Mouse (Mus musculus) splenic B cell, adult 2 months (primary cell): ENCODE measurements around the gene Hspb3.

ENCODE experiments used
- DNase-seq: peaks from one replicate; pipeline ENCODE4 v3.0.0-alpha.2; 2011; ENCODE audit warnings: low read depth, low spot score
- H3K27me3 ChIP-seq: 2 replicates; pipeline ENCODE4 v1.6.1; 2012; ENCODE audit warnings: mild to moderate bottlenecking, low read length, moderate library complexity, mixed read lengths; ENCODE audit not compliant: control insufficient read depth, poor library complexity, insufficient read depth, severe bottlenecking
- H3K36me3 ChIP-seq: 2 replicates; pipeline ENCODE4 v1.6.1; 2012; ENCODE audit warnings: mild to moderate bottlenecking, low read length, moderate library complexity, mixed read lengths; ENCODE audit not compliant: control insufficient read depth, poor library complexity, insufficient read depth, severe bottlenecking

The Hspb3 gene

GRCm38 (mm10) chr13:113661826-113662271, 1.6 kb downstream of the Hspb3 start:
- Histone ChIP-seq H3K27me3 (no peaks in the 10 kb centered on the region), H3K36me3 (no peaks in the 10 kb centered on the region)
- DNase-seq, result no peak

GRCm38 (mm10) chr13:113660576-113661310, 2.7 kb downstream of the Hspb3 start:
- H3K36me3 ChIP-seq, result no peaks in the 10 kb centered on the region
- H3K27me3 ChIP-seq, result no peaks in the 10 kb centered on the region
- DNase-seq, result no peak

GRCm38 (mm10) chr13:113657204-113657603, 6.3 kb downstream of the Hspb3 start:
- no peak for DNase-seq
- no peaks in the 10 kb centered on the region for H3K36me3 ChIP-seq
- H3K27me3 ChIP-seq, result no peaks in the 10 kb centered on the region

DNA sequence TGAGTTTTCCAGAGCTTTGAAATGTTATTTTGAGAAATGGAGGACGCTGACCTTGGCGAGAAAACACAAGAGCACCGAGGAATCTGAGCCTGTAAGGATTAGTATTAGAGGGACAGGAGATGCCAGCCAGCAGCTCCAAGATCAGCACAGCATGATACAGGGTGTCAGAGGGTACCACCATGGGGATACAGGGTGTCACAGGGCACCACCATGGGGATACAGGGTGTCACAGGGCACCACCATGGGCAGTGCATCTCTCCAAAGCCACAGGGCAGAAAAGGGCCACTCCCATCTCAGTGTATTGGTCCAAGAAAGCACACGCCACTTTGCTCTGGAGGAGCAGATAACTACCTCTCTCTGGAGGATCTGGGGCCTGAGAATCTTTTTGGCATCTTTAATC, 6.8 kb downstream of the Hspb3 start:
- Histone ChIP-seq H3K27me3 (no peaks in the 10 kb centered on the region), H3K36me3 (no peaks in the 10 kb centered on the region)
- DNase-seq, result no peak

- no peak for DNase-seq
- Histone ChIP-seq H3K36me3 (no peaks in the 10 kb centered on the region), H3K27me3 (no peaks in the 10 kb centered on the region)
These were observed 8.0 kb downstream of the Hspb3 start for GRCm38 (mm10) chr13:113655511-113655910.

- Histone ChIP-seq H3K27me3 (no peaks in the 10 kb centered on the region), H3K36me3 (no peaks in the 10 kb centered on the region)
- DNase-seq, result no peak
These were observed 22.4 kb downstream of the Hspb3 start for GRCm38 (mm10) chr13:113640944-113641597.

GRCm38 (mm10) chr13:113638914-113639313, 24.6 kb downstream of the Hspb3 start:
- H3K27me3 ChIP-seq, result no peaks in the 10 kb centered on the region
- no peaks in the 10 kb centered on the region for H3K36me3 ChIP-seq
- DNase-seq, result peak; percentile 46

- H3K36me3 ChIP-seq, result no peaks in the 10 kb centered on the region
- H3K27me3 ChIP-seq, result no peaks in the 10 kb centered on the region
- peak; percentile 21 for DNase-seq
These were observed 27.7 kb downstream of the Hspb3 start for GRCm38 (mm10) chr13:113635799-113636222.

DNA sequence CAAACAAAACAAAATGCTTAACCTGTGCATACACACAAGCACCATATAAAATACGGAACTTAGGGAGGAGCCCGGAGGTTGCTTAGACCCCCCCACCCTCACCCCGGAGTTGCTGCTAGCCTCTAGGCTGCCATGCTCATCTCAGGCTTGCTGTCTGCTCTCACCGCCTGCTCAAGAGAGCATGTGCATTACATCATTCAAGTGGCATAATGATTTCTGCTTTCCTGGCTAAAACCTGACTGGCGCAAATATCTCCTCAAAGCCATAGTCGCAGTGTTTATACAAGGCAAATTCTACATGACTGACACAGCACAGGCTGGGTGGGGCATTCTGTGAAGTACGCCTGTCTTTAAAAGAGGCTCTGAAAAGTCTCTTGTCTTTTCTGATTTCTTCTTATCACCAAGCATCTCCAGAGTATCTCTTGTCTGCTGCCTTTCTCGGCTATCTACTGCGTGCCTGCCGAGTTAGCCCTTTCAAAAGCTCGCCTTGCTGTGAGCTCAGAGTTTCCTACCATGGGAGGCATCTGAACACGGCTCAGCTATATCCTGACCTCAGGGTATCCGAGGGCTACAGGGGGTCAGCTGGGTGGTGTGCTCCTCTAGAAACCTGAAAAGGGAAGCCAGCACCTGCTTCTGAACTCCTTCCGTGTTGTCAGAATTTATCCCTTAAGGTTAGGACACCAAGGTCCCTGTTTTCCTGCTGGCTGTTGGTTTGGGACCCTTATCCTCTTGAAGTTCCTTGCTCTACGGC, 28.6 kb downstream of the Hspb3 start:
- H3K36me3 ChIP-seq, result no peaks in the 10 kb centered on the region
- no peaks in the 10 kb centered on the region for H3K27me3 ChIP-seq
- no peak for DNase-seq

DNA sequence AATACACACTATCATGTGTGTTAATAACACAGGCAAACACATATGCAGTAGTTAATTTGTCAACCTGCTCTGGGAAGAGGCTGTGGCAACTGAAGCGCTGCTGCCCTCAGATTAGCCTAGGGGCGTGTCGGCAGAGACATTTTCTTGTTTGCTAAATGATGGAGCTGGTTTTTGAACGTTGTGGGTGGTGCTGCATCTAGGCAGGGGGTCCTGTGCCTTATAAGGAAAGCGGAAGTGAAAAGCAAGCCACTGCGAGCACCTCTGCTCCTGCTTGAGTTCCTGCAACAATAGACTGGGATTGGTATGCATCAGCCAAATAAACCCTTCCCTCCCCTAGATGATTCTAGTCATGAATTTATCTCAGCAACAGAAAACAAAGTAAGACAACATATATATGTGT, 31.0 kb downstream of the Hspb3 start:
- Histone ChIP-seq H3K36me3 (no peaks in the 10 kb centered on the region), H3K27me3 (no peaks in the 10 kb centered on the region)
- no peak for DNase-seq

GRCm38 (mm10) chr13:113627601-113628000, 35.9 kb downstream of the Hspb3 start:
- no peaks in the 10 kb centered on the region for H3K27me3 ChIP-seq
- no peaks in the 10 kb centered on the region for H3K36me3 ChIP-seq
- DNase-seq, result no peak

DNA sequence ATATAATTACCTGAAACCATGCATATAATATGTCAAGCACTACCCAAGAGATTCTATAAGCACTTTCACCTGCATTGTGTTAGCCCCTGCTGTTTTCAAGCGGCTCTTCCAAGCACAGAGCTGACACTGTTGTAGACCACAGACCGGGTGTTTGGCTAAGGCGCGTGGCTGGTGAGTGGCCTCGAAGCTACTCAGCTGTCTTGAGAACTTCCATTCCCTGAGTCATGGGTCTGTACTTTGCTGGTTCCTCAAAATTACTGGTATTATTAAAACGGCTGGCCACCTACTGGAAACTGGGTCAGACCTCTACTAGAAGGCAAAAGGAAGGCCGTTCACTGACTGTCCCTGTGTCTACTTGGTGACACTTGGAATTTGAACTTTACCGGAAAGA, 40.6 kb downstream of the Hspb3 start:
- Histone ChIP-seq H3K36me3 (no peaks in the 10 kb centered on the region), H3K27me3 (no peaks in the 10 kb centered on the region)
- no peak for DNase-seq

GRCm38 (mm10) chr13:113622122-113622864, 41.2 kb downstream of the Hspb3 start:
- no peaks in the 10 kb centered on the region for H3K36me3 ChIP-seq
- no peak for DNase-seq
- H3K27me3 ChIP-seq, result no peaks in the 10 kb centered on the region

GRCm38 (mm10) chr13:113619003-113619402, 44.5 kb downstream of the Hspb3 start:
- no peaks in the 10 kb centered on the region for H3K36me3 ChIP-seq
- no peaks in the 10 kb centered on the region for H3K27me3 ChIP-seq
- peak; percentile 8 for DNase-seq
